Mouse (Mus musculus): Measurements from ENCODE around the gene Galc. TPM values are rescaled to one million over a fixed set of nuclear protein-coding genes. Genes with fewer than 3 reads are reported as not detected.

Galc gene
- polyA plus RNA-seq, 1 experiment: 1.8 TPM

GRCm38 (mm10) chr12:98223286-98223685 lies 36.0 kb downstream of the Galc start:
- no peak for TF ChIP-seq CTCF (IDR thresholded peaks at IDR 0.05; ENCODE audit: extremely low read depth, insufficient read length, insufficient replicate concordance, low read depth, low read length)
- TF ChIP-seq POLR2A (IDR thresholded peaks at IDR 0.05; ENCODE audit: low read depth, low read length): no peak
- H3K4me1 ChIP-seq (ENCODE audit: control insufficient read depth, insufficient read depth, insufficient read length, low read length): no peaks in the 10 kb centered on the region
- no peaks in the 10 kb centered on the region for H3K36me3 ChIP-seq (ENCODE audit: control insufficient read depth, insufficient read depth, low read length)
- H3K4me3 ChIP-seq (ENCODE audit: low read depth, low read length): no peak overlapping the region
- WGBS: 83% methylated on average over 5 of the region's 5 CpGs
- no peaks in the 10 kb centered on the region for H3K27me3 ChIP-seq (ENCODE audit: control insufficient read depth, insufficient read depth, low read length)
- no peak overlapping the region for H3K27ac ChIP-seq (ENCODE audit: insufficient read depth, low read depth, low read length)

GRCm38 (mm10) chr12:98216432-98216831 lies 42.8 kb downstream of the Galc start:
- Histone ChIP-seq H3K27ac (ENCODE audit: insufficient read depth, low read depth, low read length) (no peak overlapping the region), H3K4me1 (ENCODE audit: control insufficient read depth, insufficient read depth, insufficient read length, low read length) (no peaks in the 10 kb centered on the region), H3K36me3 (ENCODE audit: control insufficient read depth, insufficient read depth, low read length) (no peaks in the 10 kb centered on the region), H3K27me3 (ENCODE audit: control insufficient read depth, insufficient read depth, low read length) (no peaks in the 10 kb centered on the region), H3K4me3 (ENCODE audit: low read depth, low read length) (no peak overlapping the region)
- 85% methylated on average over 11 of the region's 11 CpGs for WGBS
- TF ChIP-seq POLR2A (IDR thresholded peaks at IDR 0.05; ENCODE audit: low read depth, low read length) (no peak), CTCF (IDR thresholded peaks at IDR 0.05; ENCODE audit: extremely low read depth, insufficient read length, insufficient replicate concordance, low read depth, low read length) (no peak)

GRCm38 (mm10) chr12:98215512-98215911 lies 43.7 kb downstream of the Galc start:
- WGBS: 53% methylated on average over 6 of the region's 6 CpGs
- TF ChIP-seq CTCF (IDR thresholded peaks at IDR 0.05; ENCODE audit: extremely low read depth, insufficient read length, insufficient replicate concordance, low read depth, low read length): no peak
- no peak for TF ChIP-seq POLR2A (IDR thresholded peaks at IDR 0.05; ENCODE audit: low read depth, low read length)
- Histone ChIP-seq H3K4me1 (ENCODE audit: control insufficient read depth, insufficient read depth, insufficient read length, low read length) (no peaks in the 10 kb centered on the region), H3K27ac (ENCODE audit: insufficient read depth, low read depth, low read length) (no peak overlapping the region), H3K36me3 (ENCODE audit: control insufficient read depth, insufficient read depth, low read length) (no peaks in the 10 kb centered on the region), H3K27me3 (ENCODE audit: control insufficient read depth, insufficient read depth, low read length) (no peaks in the 10 kb centered on the region), H3K4me3 (ENCODE audit: low read depth, low read length) (no peak overlapping the region)

GRCm38 (mm10) chr12:98214191-98214590 lies 45.1 kb downstream of the Galc start:
- 83% methylated on average over 14 of the region's 14 CpGs for WGBS

GRCm38 (mm10) chr12:98213791-98214190 lies 45.5 kb downstream of the Galc start:
- H3K36me3 ChIP-seq (ENCODE audit: control insufficient read depth, insufficient read depth, low read length): no peaks in the 10 kb centered on the region
- WGBS: 77% methylated on average over 7 of the region's 7 CpGs
- no peak overlapping the region for H3K4me3 ChIP-seq (ENCODE audit: low read depth, low read length)
- no peak overlapping the region for H3K27ac ChIP-seq (ENCODE audit: insufficient read depth, low read depth, low read length)
- TF ChIP-seq CTCF (IDR thresholded peaks at IDR 0.05; ENCODE audit: extremely low read depth, insufficient read length, insufficient replicate concordance, low read depth, low read length): no peak
- no peak for TF ChIP-seq POLR2A (IDR thresholded peaks at IDR 0.05; ENCODE audit: low read depth, low read length)
- no peaks in the 10 kb centered on the region for H3K4me1 ChIP-seq (ENCODE audit: control insufficient read depth, insufficient read depth, insufficient read length, low read length)
- no peaks in the 10 kb centered on the region for H3K27me3 ChIP-seq (ENCODE audit: control insufficient read depth, insufficient read depth, low read length)

More at GRCm38 (mm10) chr12:98214191-98214590, 45.1 kb downstream of the Galc start:
- Histone ChIP-seq H3K36me3 (ENCODE audit: control insufficient read depth, insufficient read depth, low read length) (no peaks in the 10 kb centered on the region), H3K4me3 (ENCODE audit: low read depth, low read length) (no peak overlapping the region), H3K27ac (ENCODE audit: insufficient read depth, low read depth, low read length) (no peak overlapping the region), H3K4me1 (ENCODE audit: control insufficient read depth, insufficient read depth, insufficient read length, low read length) (no peaks in the 10 kb centered on the region), H3K27me3 (ENCODE audit: control insufficient read depth, insufficient read depth, low read length) (no peaks in the 10 kb centered on the region)
- no peak for TF ChIP-seq CTCF (IDR thresholded peaks at IDR 0.05; ENCODE audit: extremely low read depth, insufficient read length, insufficient replicate concordance, low read depth, low read length)
- no peak for TF ChIP-seq POLR2A (IDR thresholded peaks at IDR 0.05; ENCODE audit: low read depth, low read length)

GRCm38 (mm10) chr12:98213332-98213731 lies 45.9 kb downstream of the Galc start:
- no peaks in the 10 kb centered on the region for H3K36me3 ChIP-seq (ENCODE audit: control insufficient read depth, insufficient read depth, low read length)
- WGBS: 95% methylated on average over 7 of the region's 7 CpGs
- H3K27me3 ChIP-seq (ENCODE audit: control insufficient read depth, insufficient read depth, low read length): no peaks in the 10 kb centered on the region
- H3K27ac ChIP-seq (ENCODE audit: insufficient read depth, low read depth, low read length): no peak overlapping the region
- no peak overlapping the region for H3K4me3 ChIP-seq (ENCODE audit: low read depth, low read length)
- no peak for TF ChIP-seq CTCF (IDR thresholded peaks at IDR 0.05; ENCODE audit: extremely low read depth, insufficient read length, insufficient replicate concordance, low read depth, low read length)
- no peak for TF ChIP-seq POLR2A (IDR thresholded peaks at IDR 0.05; ENCODE audit: low read depth, low read length)
- no peaks in the 10 kb centered on the region for H3K4me1 ChIP-seq (ENCODE audit: control insufficient read depth, insufficient read depth, insufficient read length, low read length)

GRCm38 (mm10) chr12:98212457-98213175 lies 46.6 kb downstream of the Galc start:
- WGBS: 88% methylated on average over 13 of the region's 13 CpGs
- Histone ChIP-seq H3K36me3 (ENCODE audit: control insufficient read depth, insufficient read depth, low read length) (no peaks in the 10 kb centered on the region), H3K4me1 (ENCODE audit: control insufficient read depth, insufficient read depth, insufficient read length, low read length) (no peaks in the 10 kb centered on the region), H3K4me3 (ENCODE audit: low read depth, low read length) (no peak overlapping the region), H3K27me3 (ENCODE audit: control insufficient read depth, insufficient read depth, low read length) (no peaks in the 10 kb centered on the region), H3K27ac (ENCODE audit: insufficient read depth, low read depth, low read length) (no peak overlapping the region)
- TF ChIP-seq CTCF (IDR thresholded peaks at IDR 0.05; ENCODE audit: extremely low read depth, insufficient read length, insufficient replicate concordance, low read depth, low read length) (no peak), POLR2A (IDR thresholded peaks at IDR 0.05; ENCODE audit: low read depth, low read length) (no peak)
